Mouse (Mus musculus): ENCODE results near the gene Gm10663.

Gm10663 gene

GRCm38 (mm10) chr8:65074733-65075132 lies at the start of gene Gm10663:
Gene Gm10663, plus strand, starts transcription at chr8:65075033.
- in situ Hi-C loops (cut with MboI, MseI), result no loop called here

- in situ Hi-C loops (cut with MboI, MseI), result no loop called here
Observed at GRCm38 (mm10) chr8:65028959-65029686, 45.7 kb upstream of the Gm10663 start.

- in situ Hi-C loops (cut with MboI, MseI), result no loop called here
Observed at GRCm38 (mm10) chr8:65029776-65030175, 45.1 kb upstream of the Gm10663 start.

GRCm38 (mm10) chr8:65030735-65031485 lies 43.9 kb upstream of the Gm10663 start:
- in situ Hi-C loops (cut with MboI, MseI), result no loop called here

GRCm38 (mm10) chr8:65032107-65032506 lies 42.7 kb upstream of the Gm10663 start:
- in situ Hi-C loops (cut with MboI, MseI), result no loop called here

- in situ Hi-C loops (cut with MboI, MseI), result no loop called here
Observed at GRCm38 (mm10) chr8:65033056-65033455, 41.8 kb upstream of the Gm10663 start.

GRCm38 (mm10) chr8:65034136-65034535 lies 40.7 kb upstream of the Gm10663 start:
- in situ Hi-C loops (cut with MboI, MseI), result no loop called here

- in situ Hi-C loops (cut with MboI, MseI), result no loop called here
Observed at GRCm38 (mm10) chr8:65037117-65037533, 37.7 kb upstream of the Gm10663 start, which contains the start of gene Apela. Gene Apela, minus strand, starts transcription at chr8:65037336.

GRCm38 (mm10) chr8:65046565-65046964 lies 28.3 kb upstream of the Gm10663 start:
- in situ Hi-C loops (cut with MboI, MseI), result no loop called here

- in situ Hi-C loops (cut with MboI, MseI), result no loop called here
Observed at GRCm38 (mm10) chr8:65047193-65047592, 27.6 kb upstream of the Gm10663 start.

- in situ Hi-C loops (cut with MboI, MseI), result no loop called here
Observed at GRCm38 (mm10) chr8:65047801-65048200, 27.0 kb upstream of the Gm10663 start.

- in situ Hi-C loops (cut with MboI, MseI), result no loop called here
Observed at GRCm38 (mm10) chr8:65053554-65053953, 21.3 kb upstream of the Gm10663 start.

GRCm38 (mm10) chr8:65053968-65054367 lies 20.9 kb upstream of the Gm10663 start:
- in situ Hi-C loops (cut with MboI, MseI), result no loop called here

- in situ Hi-C loops (cut with MboI, MseI), result no loop called here
Observed at GRCm38 (mm10) chr8:65056722-65057121, 18.1 kb upstream of the Gm10663 start.

GRCm38 (mm10) chr8:65062195-65062594 lies 12.6 kb upstream of the Gm10663 start:
- in situ Hi-C loops (cut with MboI, MseI), result no loop called here

- in situ Hi-C loops (cut with MboI, MseI), result no loop called here
Observed at GRCm38 (mm10) chr8:65064071-65064470, 10.8 kb upstream of the Gm10663 start.

- in situ Hi-C loops (cut with MboI, MseI), result no loop called here
Observed at GRCm38 (mm10) chr8:65065622-65066021, 9.2 kb upstream of the Gm10663 start.

- in situ Hi-C loops (cut with MboI, MseI), result no loop called here
Observed at GRCm38 (mm10) chr8:65067031-65067430, 7.8 kb upstream of the Gm10663 start.

GRCm38 (mm10) chr8:65067694-65068472 lies 7.0 kb upstream of the Gm10663 start:
- in situ Hi-C loops (cut with MboI, MseI), result no loop called here

GRCm38 (mm10) chr8:65068473-65068819 lies 6.4 kb upstream of the Gm10663 start:
- in situ Hi-C loops (cut with MboI, MseI), result no loop called here

- in situ Hi-C loops (cut with MboI, MseI), result no loop called here
Observed at GRCm38 (mm10) chr8:65070996-65071395, 3.8 kb upstream of the Gm10663 start.

GRCm38 (mm10) chr8:65080731-65081130 lies 5.9 kb downstream of the Gm10663 start:
- in situ Hi-C loops (cut with MboI, MseI), result no loop called here

Measured in T-helper 1 cell (primary cell).